Mouse (Mus musculus) olfactory bulb, adult 2 months (tissue): ENCODE measurements around the gene Irgm2.

ENCODE experiments used
- CTCF ChIP-seq: fragments of 200-500 bp; IDR thresholded peaks from 2 replicates; pipeline ENCODE4 v1.5.1; 2012; ENCODE audit warnings: low read depth, mild to moderate bottlenecking, low read length, moderate library complexity; ENCODE audit not compliant: insufficient read depth
- POLR2A ChIP-seq: fragments of 200-500 bp; IDR thresholded peaks from 2 replicates; pipeline ENCODE4 v1.6.1; 2012; ENCODE audit warnings: mild to moderate bottlenecking, low read depth, low read length, moderate library complexity; ENCODE audit not compliant: insufficient read depth

DNA sequence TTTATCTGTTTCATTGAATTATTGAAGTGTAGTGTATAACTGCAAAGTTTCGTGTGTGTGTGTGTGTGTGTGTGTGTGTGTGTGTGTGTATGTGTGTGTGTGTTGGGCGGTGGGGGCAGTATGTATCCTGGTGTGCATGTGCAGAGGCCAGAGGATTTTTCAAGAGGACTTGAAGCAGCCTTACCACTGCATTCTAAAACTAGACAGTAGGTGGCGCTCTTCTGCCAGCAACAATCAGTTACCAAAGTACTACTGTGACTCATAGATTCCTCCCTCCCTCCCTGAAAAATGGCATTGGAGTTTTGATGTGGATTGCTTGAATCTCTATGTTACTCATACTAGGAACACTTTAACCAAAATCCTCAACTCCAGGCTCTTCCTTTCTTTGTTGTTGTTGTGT lies 19.9 kb upstream of the Irgm2 start:
- TF ChIP-seq CTCF (no peak), POLR2A (no peak)
